Mouse (Mus musculus) hindbrain, embryonic 15.5 days (tissue): Measurements from ENCODE around the gene Myo18b. TPM values are rescaled to one million over a fixed set of nuclear protein-coding genes. Genes with fewer than 3 reads are reported as not detected.
A peak's percentile ranks its signal among the peaks of the same experiment; 100 is the strongest.

Experiments
- ATAC-seq: fragments of 200-750 bp; cut with Nextera tagmentation; 2 replicates; pipeline ENCODE4 v1.8.0; 2017; ENCODE audit warnings: low read depth, moderate number of reproducible peaks, moderate TSS enrichment; ENCODE audit not compliant: low FRiP score
- H3K27ac ChIP-seq: fragments of 300-500 bp; sonication (generic); replicated peaks from 2 replicates; pipeline ENCODE4 v1.5.1; 2015; ENCODE audit warnings: mild to moderate bottlenecking, inconsistent platforms
- H3K27me3 ChIP-seq: fragments of 300-500 bp; sonication (generic); 2 replicates; pipeline ENCODE4 v1.6.1; 2015; ENCODE audit warnings: control low read depth, inconsistent platforms
- H3K36me3 ChIP-seq: fragments of 300-500 bp; sonication (generic); 2 replicates; pipeline ENCODE4 v1.6.1; 2015; ENCODE audit warnings: control low read depth, inconsistent platforms
- H3K4me1 ChIP-seq: fragments of 300-500 bp; sonication (generic); replicated peaks from 2 replicates; pipeline ENCODE4 v1.6.1; 2015; ENCODE audit warnings: control low read depth, inconsistent platforms
- H3K4me2 ChIP-seq: fragments of 300-500 bp; sonication (generic); 2 replicates; pipeline ENCODE4 v1.6.1; 2015; ENCODE audit warnings: moderate library complexity, mild to moderate bottlenecking, inconsistent platforms
- H3K4me3 ChIP-seq: fragments of 300-500 bp; sonication (generic); 2 replicates; pipeline ENCODE4 v1.5.1; 2015; ENCODE audit warnings: mild to moderate bottlenecking, inconsistent platforms
- H3K9ac ChIP-seq: fragments of 300-500 bp; sonication (generic); 2 replicates; pipeline ENCODE4 v1.6.1; 2015; ENCODE audit warnings: inconsistent platforms
- H3K9me3 ChIP-seq: fragments of 300-500 bp; sonication (generic); 2 replicates; pipeline ENCODE4 v1.6.1; 2016; ENCODE audit warnings: control low read depth, inconsistent platforms
- WGBS: fragments of 180-500 bp; shearing (Covaris S2); methylation state at CpG from one replicate; pipeline ENCODE4 v1.1.7; 2015; 5-methylcytosine and 5-hydroxymethylcytosine counted together
- polyA plus RNA-seq: library from polyadenylated mRNA; unstranded; fragments of >200 nt; fragmentation: Nextera tagmentation; extraction: Ambion mirVana; gene quantifications from 2 replicates; pipeline ENCODE4 v1.2.1, GENCODE M21; 2015

Myo18b gene
- polyA plus RNA-seq, 1 experiment from 2014 or later: 1.0 TPM

- ATAC-seq: peak; percentile 73; the same call in 1 of the 2 replicates
- Histone ChIP-seq H3K9ac (no peak overlapping the region; the same call in 1 of the 2 replicates), H3K9me3 (no peaks in the 10 kb centered on the region), H3K4me1 (peaks cover 44% of the 10 kb centered on the region), H3K36me3 (no peaks in the 10 kb centered on the region), H3K4me3 (no peak overlapping the region), H3K4me2 (no peak overlapping the region), H3K27me3 (no peaks in the 10 kb centered on the region), H3K27ac (peak overlapping the region; percentile 76)
- WGBS: 22% methylated on average over 6 of the region's 6 CpGs
These were observed 52.4 kb downstream of the Myo18b start for GRCm38 (mm10) chr5:112843676-112844257.

GRCm38 (mm10) chr5:112842696-112843095 lies 53.5 kb downstream of the Myo18b start:
- Histone ChIP-seq H3K4me3 (no peak overlapping the region), H3K9ac (no peak overlapping the region), H3K4me1 (peaks cover 33% of the 10 kb centered on the region), H3K36me3 (no peaks in the 10 kb centered on the region), H3K9me3 (no peaks in the 10 kb centered on the region), H3K27ac (no peak overlapping the region), H3K27me3 (no peaks in the 10 kb centered on the region), H3K4me2 (no peak overlapping the region)
- 86% methylated on average over 5 of the region's 5 CpGs for WGBS
- no peak for ATAC-seq

GRCm38 (mm10) chr5:112841850-112842249 lies 54.3 kb downstream of the Myo18b start:
- Histone ChIP-seq H3K36me3 (no peaks in the 10 kb centered on the region), H3K4me2 (no peak overlapping the region), H3K27ac (0 out of 2 replicates have a peak overlapping the region, but pooled peaks have one; percentile 8), H3K9ac (no peak overlapping the region), H3K9me3 (no peaks in the 10 kb centered on the region), H3K27me3 (no peaks in the 10 kb centered on the region), H3K4me3 (no peak overlapping the region), H3K4me1 (peaks cover 28% of the 10 kb centered on the region)
- 39% methylated on average over 6 of the region's 6 CpGs for WGBS
- ATAC-seq: no peak

- no peak overlapping the region for H3K27ac ChIP-seq
- no peak for ATAC-seq
These were observed 61.3 kb downstream of the Myo18b start for GRCm38 (mm10) chr5:112834896-112835295.

GRCm38 (mm10) chr5:112833866-112834265 lies 62.3 kb downstream of the Myo18b start:
- peak overlapping the region; percentile 25; the same call in 1 of the 2 replicates for H3K27ac ChIP-seq
- no peaks in the 10 kb centered on the region for H3K27me3 ChIP-seq
- no peak overlapping the region for H3K9ac ChIP-seq
- H3K4me1 ChIP-seq: peaks cover 14% of the 10 kb centered on the region; the same call in 1 of the 2 replicates
- WGBS: 58% methylated on average over 11 of the region's 11 CpGs
- no peak overlapping the region for H3K4me3 ChIP-seq
- H3K36me3 ChIP-seq: no peaks in the 10 kb centered on the region
- no peak for ATAC-seq
- H3K9me3 ChIP-seq: no peaks in the 10 kb centered on the region
- no peak overlapping the region for H3K4me2 ChIP-seq

More at GRCm38 (mm10) chr5:112834896-112835295, 61.3 kb downstream of the Myo18b start:
- Histone ChIP-seq H3K9ac (no peak overlapping the region), H3K36me3 (no peaks in the 10 kb centered on the region), H3K4me2 (no peak overlapping the region), H3K9me3 (no peaks in the 10 kb centered on the region), H3K4me1 (peaks cover 14% of the 10 kb centered on the region; the same call in 1 of the 2 replicates), H3K4me3 (no peak overlapping the region), H3K27me3 (no peaks in the 10 kb centered on the region)

- no peak overlapping the region for H3K4me2 ChIP-seq
- H3K27me3 ChIP-seq: no peaks in the 10 kb centered on the region
- H3K4me1 ChIP-seq: peaks cover 20% of the 10 kb centered on the region
- peak; percentile 77; the same call in 1 of the 2 replicates for ATAC-seq
- H3K4me3 ChIP-seq: no peak overlapping the region
- WGBS: 27% methylated on average over 12 of the region's 12 CpGs
- no peaks in the 10 kb centered on the region for H3K36me3 ChIP-seq
- no peaks in the 10 kb centered on the region for H3K9me3 ChIP-seq
- H3K27ac ChIP-seq: peak overlapping the region; percentile 73
- no peak overlapping the region for H3K9ac ChIP-seq
These were observed 70.9 kb downstream of the Myo18b start for GRCm38 (mm10) chr5:112825091-112825794.

GRCm38 (mm10) chr5:112824376-112824775 lies 71.8 kb downstream of the Myo18b start:
- Histone ChIP-seq H3K9me3 (no peaks in the 10 kb centered on the region), H3K4me2 (no peak overlapping the region)
- WGBS: 43% methylated on average over 13 of the region's 13 CpGs

GRCm38 (mm10) chr5:112822426-112822825 lies 73.7 kb downstream of the Myo18b start:
- Histone ChIP-seq H3K9me3 (no peaks in the 10 kb centered on the region), H3K27ac (no peak overlapping the region), H3K4me2 (no peak overlapping the region), H3K36me3 (no peaks in the 10 kb centered on the region), H3K4me1 (peaks cover 20% of the 10 kb centered on the region), H3K27me3 (no peaks in the 10 kb centered on the region), H3K4me3 (no peak overlapping the region), H3K9ac (no peak overlapping the region)
- no peak for ATAC-seq
- 64% methylated on average over 3 of the region's 3 CpGs for WGBS

More at GRCm38 (mm10) chr5:112824376-112824775, 71.8 kb downstream of the Myo18b start:
- H3K36me3 ChIP-seq: no peaks in the 10 kb centered on the region
- peaks cover 20% of the 10 kb centered on the region for H3K4me1 ChIP-seq
- no peaks in the 10 kb centered on the region for H3K27me3 ChIP-seq
- H3K27ac ChIP-seq: peak overlapping the region; percentile 36; the same call in 1 of the 2 replicates
- H3K9ac ChIP-seq: no peak overlapping the region
- no peak overlapping the region for H3K4me3 ChIP-seq
- ATAC-seq: no peak

GRCm38 (mm10) chr5:112815051-112815450 lies 81.1 kb downstream of the Myo18b start:
- peak overlapping the region; percentile 53; the same call in 1 of the 2 replicates for H3K27ac ChIP-seq
- H3K4me3 ChIP-seq: no peak overlapping the region
- H3K9me3 ChIP-seq: no peaks in the 10 kb centered on the region
- ATAC-seq: no peak
- H3K27me3 ChIP-seq: 0 out of 2 replicates have a peak, but pooled peaks cover 2% of the 10 kb centered on the region
- no peak overlapping the region for H3K4me2 ChIP-seq
- H3K4me1 ChIP-seq: peaks cover 8% of the 10 kb centered on the region
- no peaks in the 10 kb centered on the region for H3K36me3 ChIP-seq
- 67% methylated on average over 7 of the region's 7 CpGs for WGBS
- H3K9ac ChIP-seq: no peak overlapping the region

- no peak overlapping the region for H3K27ac ChIP-seq
- H3K9me3 ChIP-seq: no peaks in the 10 kb centered on the region
- no peaks in the 10 kb centered on the region for H3K27me3 ChIP-seq
- H3K4me3 ChIP-seq: no peak overlapping the region
- 87% methylated on average over 4 of the region's 4 CpGs for WGBS
- H3K4me1 ChIP-seq: no peaks in the 10 kb centered on the region
- ATAC-seq: no peak
- H3K9ac ChIP-seq: no peak overlapping the region
- no peaks in the 10 kb centered on the region for H3K36me3 ChIP-seq
- H3K4me2 ChIP-seq: no peak overlapping the region
These were observed 88.5 kb downstream of the Myo18b start for GRCm38 (mm10) chr5:112807629-112808028.

GRCm38 (mm10) chr5:112796086-112796485 lies 100.1 kb downstream of the Myo18b start:
- H3K9ac ChIP-seq: no peak overlapping the region
- no peaks in the 10 kb centered on the region for H3K27me3 ChIP-seq
- H3K4me2 ChIP-seq: no peak overlapping the region
- ATAC-seq: no peak
- no peaks in the 10 kb centered on the region for H3K36me3 ChIP-seq
- 0 out of 2 replicates have a peak, but pooled peaks cover 4% of the 10 kb centered on the region for H3K4me1 ChIP-seq
- WGBS: 43% methylated on average over 7 of the region's 7 CpGs
- H3K9me3 ChIP-seq: no peaks in the 10 kb centered on the region
- H3K27ac ChIP-seq: 0 out of 2 replicates have a peak overlapping the region, but pooled peaks have one; percentile 45
- H3K4me3 ChIP-seq: no peak overlapping the region
